Mouse (Mus musculus) bone marrow macrophage, adult 2 months (primary cell): ENCODE data around the gene Zfp286.

Experiments
- CTCF ChIP-seq: IDR thresholded peaks from 2 replicates; pipeline ENCODE4 v1.5.1; 2012; ENCODE audit warnings: low read depth, mild to moderate bottlenecking, low read length, moderate library complexity
- POLR2A ChIP-seq: IDR thresholded peaks from 2 replicates; pipeline ENCODE4 v1.6.1; 2012; ENCODE audit warnings: mild to moderate bottlenecking, low read depth, low read length, borderline replicate concordance

DNA sequence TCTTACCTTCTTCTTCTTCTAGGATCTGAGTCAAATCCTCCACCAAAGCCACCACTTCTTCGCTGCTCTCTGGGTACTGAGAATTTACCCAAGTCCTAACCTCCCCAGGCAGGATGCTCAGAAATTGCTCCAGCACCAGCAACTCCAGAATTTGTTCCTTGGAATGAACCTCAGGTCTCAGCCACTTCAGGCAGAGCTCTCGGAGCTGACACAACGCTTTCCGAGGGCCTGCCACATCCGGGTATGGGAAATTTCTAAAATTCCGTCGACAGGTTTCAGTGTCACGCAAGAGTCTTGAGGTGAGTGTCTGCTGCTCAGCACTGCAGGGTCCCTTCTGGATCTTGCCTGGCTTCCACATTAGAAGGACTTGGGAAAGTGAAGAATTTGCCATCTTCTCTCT is 61.0 kb downstream of the Zfp286 start:
- TF ChIP-seq POLR2A (no peak), CTCF (no peak)
